Mouse (Mus musculus) kidney, adult 2 months (tissue): ENCODE results near the gene Sytl1. TPM values are rescaled to one million over a fixed set of nuclear protein-coding genes. Genes with fewer than 3 reads are reported as not detected.

Experiments
- DNase-seq: peaks from one replicate; pipeline ENCODE4 v3.0.0; 2021
- H3K27ac ChIP-seq: fragments of 200-500 bp; 2 replicates; pipeline ENCODE4 v1.5.1; 2012; ENCODE audit warnings: low read depth, low read length, control low read depth, inconsistent platforms; ENCODE audit not compliant: insufficient read depth
- H3K27me3 ChIP-seq: fragments of 200-500 bp; replicated peaks from 2 replicates; pipeline ENCODE4 v1.6.1; 2012; ENCODE audit warnings: mild to moderate bottlenecking, moderate library complexity, low read length, inconsistent platforms; ENCODE audit not compliant: control insufficient read depth, insufficient read depth
- H3K36me3 ChIP-seq: fragments of 200-500 bp; 2 replicates; pipeline ENCODE4 v1.6.1; 2012; ENCODE audit warnings: mild to moderate bottlenecking, moderate library complexity, low read length, inconsistent platforms; ENCODE audit not compliant: control insufficient read depth, insufficient read depth
- H3K4me1 ChIP-seq: fragments of 200-500 bp; 2 replicates; pipeline ENCODE4 v1.6.1; 2011; ENCODE audit warnings: low read length; ENCODE audit not compliant: control insufficient read depth, insufficient read depth
- H3K4me3 ChIP-seq: fragments of 200-500 bp; 2 replicates; pipeline ENCODE4 v1.5.1; 2011; ENCODE audit warnings: mild to moderate bottlenecking, low read depth, low read length, control low read depth; ENCODE audit not compliant: insufficient read depth
- CTCF ChIP-seq: fragments of 200-500 bp; conservative IDR thresholded peaks from 2 replicates; pipeline ENCODE4 v1.5.1; 2011; ENCODE audit warnings: low read depth, mild to moderate bottlenecking, control low read depth, low read length, moderate library complexity, mixed read lengths; ENCODE audit not compliant: insufficient read depth, insufficient read length
- POLR2A ChIP-seq: fragments of 200-500 bp; IDR thresholded peaks from one replicate; pipeline ENCODE4 v1.6.1; 2011; ENCODE audit warnings: low read depth, low read length, control low read depth
- WGBS: fragments of 180-500 bp; shearing (Covaris S2); methylation state at CpG from one replicate; pipeline ENCODE4 v1.1.7; 2018; 5-methylcytosine and 5-hydroxymethylcytosine counted together
- polyA plus RNA-seq: library from polyadenylated mRNA; depleted of rRNA; stranded (reverse); fragments of >200 nt; gene quantifications from 2 replicates; pipeline ENCODE4 v1.2.3, GENCODE M21; 2012; rRNA removed

Gene Sytl1
- polyA plus RNA-seq, 1 experiment = 5.9 TPM

DNA sequence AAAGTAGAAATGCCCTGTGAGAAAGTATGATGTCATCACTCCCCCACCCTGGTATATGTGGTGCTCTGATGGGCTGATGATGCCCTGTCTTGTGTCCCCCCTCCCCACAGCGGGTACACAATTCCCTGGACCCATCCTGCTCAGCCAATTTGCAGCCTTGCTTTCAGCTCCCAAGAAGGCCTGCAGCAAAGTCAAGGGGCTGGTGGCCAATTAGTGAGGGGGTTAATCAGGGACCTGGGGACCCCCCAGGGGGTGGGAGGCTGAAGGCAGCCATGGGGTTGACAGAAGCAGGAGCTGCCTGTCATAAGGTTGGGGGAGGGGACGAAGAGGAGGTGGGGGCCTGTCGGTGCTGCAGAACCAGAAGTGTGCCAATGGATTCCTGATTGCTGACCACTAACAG, 59.3 kb downstream of the Sytl1 start:
- TF ChIP-seq POLR2A (no peak), CTCF (no peak)
- Histone ChIP-seq H3K36me3 (no peaks in the 10 kb centered on the region), H3K4me3 (no peak overlapping the region), H3K27me3 (no peaks in the 10 kb centered on the region), H3K27ac (no peak overlapping the region), H3K4me1 (peaks cover 15% of the 10 kb centered on the region; the same call in 1 of the 2 replicates)
- no peak for DNase-seq
- WGBS = 71% methylated on average over 3 of the region's 3 CpGs

Other genes starting within 250 kb of the Sytl1 start
- 37.0 and 45.7 TPM in 2 replicates for gene Wasf2, start 132.6 kb downstream of the Sytl1 start, polyA plus RNA-seq
- 15.3 and 17.7 TPM in 2 replicates for gene Cd164l2, start 51.0 kb downstream of the Sytl1 start, polyA plus RNA-seq
- 0.39 and 0.53 TPM in 2 replicates for gene Gpr3, start 50.6 kb downstream of the Sytl1 start, polyA plus RNA-seq
- gene Map3k6, start 22.3 kb downstream of the Sytl1 start, polyA plus RNA-seq = 3.8 and 4.3 TPM in 2 replicates
- 70.6 and 80.4 TPM in 2 replicates for gene Tmem222, start 14.7 kb upstream of the Sytl1 start, polyA plus RNA-seq
- gene Wdtc1, start 90.4 kb upstream of the Sytl1 start, polyA plus RNA-seq = 64.1 and 64.4 TPM in 2 replicates
- gene Slc9a1, start 106.6 kb upstream of the Sytl1 start, polyA plus RNA-seq = 30.1 and 32.3 TPM in 2 replicates
- 2.9 and 3.1 TPM in 2 replicates for gene Tent5b, start 217.0 kb upstream of the Sytl1 start, polyA plus RNA-seq
- gene Trnp1, start 235.4 kb upstream of the Sytl1 start, polyA plus RNA-seq = 0.43 and 0.97 TPM in 2 replicates